Mouse (Mus musculus) gonadal fat pad, adult 2 months (tissue): ENCODE results near the gene Usp39. TPM values are rescaled to one million over a fixed set of nuclear protein-coding genes. Genes with fewer than 3 reads are reported as not detected.
A peak's percentile ranks its signal among the peaks of the same experiment; 100 is the strongest.

ENCODE experiments used
- DNase-seq: peaks from one replicate; pipeline ENCODE4 v3.0.0-alpha.2; 2012; ENCODE audit warnings: low read depth
- polyA plus RNA-seq: library from polyadenylated mRNA; depleted of rRNA; stranded (reverse); fragments of >200 nt; gene quantifications from 2 replicates; pipeline ENCODE4 v1.2.3, GENCODE M21; 2012

The Usp39 gene
- polyA plus RNA-seq, 1 experiment: 26.5 TPM

- DNase-seq: no peak
These were observed 26.6 kb upstream of the Usp39 start for GRCm38 (mm10) chr6:72371571-72371970.

GRCm38 (mm10) chr6:72371147-72371546 lies 26.2 kb upstream of the Usp39 start:
- DNase-seq: no peak

GRCm38 (mm10) chr6:72370091-72370490 lies 25.1 kb upstream of the Usp39 start:
- no peak for DNase-seq

GRCm38 (mm10) chr6:72369557-72369956 lies 24.6 kb upstream of the Usp39 start:
- DNase-seq: no peak

DNA sequence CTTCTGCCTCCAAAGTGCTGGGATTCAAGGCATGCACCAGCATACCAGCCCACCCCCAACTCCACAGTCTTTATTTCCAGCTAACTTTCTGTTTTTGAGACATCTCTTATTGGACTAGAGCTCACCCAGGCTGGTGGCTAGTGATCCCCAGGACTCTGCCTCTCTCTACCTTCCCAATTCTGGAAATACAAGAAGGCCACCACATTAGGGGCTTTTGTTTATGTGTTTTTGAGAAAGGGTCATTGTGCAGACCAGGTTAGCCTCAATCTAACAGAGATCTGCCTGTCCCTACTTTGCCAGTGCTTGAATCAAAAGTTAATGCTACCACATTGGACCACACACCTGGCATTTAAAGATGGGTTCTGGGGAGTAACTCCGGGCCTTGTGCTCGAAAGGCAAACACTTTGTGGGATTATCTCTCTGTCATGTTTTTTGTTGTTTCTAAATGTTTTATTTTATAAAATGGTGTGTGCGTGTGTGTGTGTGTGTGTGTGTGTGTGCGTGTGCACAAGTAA lies 22.5 kb upstream of the Usp39 start:
- no peak for DNase-seq

GRCm38 (mm10) chr6:72366844-72367443 lies 22.0 kb upstream of the Usp39 start, which contains the start of gene Rnf181:
Gene Rnf181 (minus strand): TSS chr6:72366956.
- DNase-seq: no peak

DNA sequence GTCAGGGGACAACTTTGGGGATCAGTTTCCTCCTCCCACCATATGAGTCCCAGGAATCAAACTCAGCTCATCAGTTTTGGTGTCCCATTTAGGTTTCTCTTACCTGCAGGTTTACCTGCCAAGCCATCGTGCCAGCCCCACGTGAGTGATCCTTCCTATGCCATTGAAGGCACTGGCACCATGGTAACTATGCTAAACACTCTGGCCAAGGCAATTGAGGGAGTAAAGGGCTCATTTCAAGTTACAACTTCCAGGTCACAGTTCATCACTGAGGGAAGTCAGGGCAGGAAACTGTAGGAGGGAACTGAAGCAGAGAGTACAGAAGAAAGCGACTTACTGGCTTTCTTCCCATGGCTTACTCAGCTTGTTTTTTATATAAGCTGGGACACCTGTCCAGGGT lies 21.3 kb upstream of the Usp39 start:
- no peak for DNase-seq

- DNase-seq: no peak
These were observed 20.0 kb upstream of the Usp39 start for GRCm38 (mm10) chr6:72364985-72365384.

- DNase-seq: no peak
These were observed 19.0 kb upstream of the Usp39 start for GRCm38 (mm10) chr6:72364009-72364408.

- DNase-seq: peak; percentile 91
These were observed 17.4 kb upstream of the Usp39 start for GRCm38 (mm10) chr6:72362132-72363028.

GRCm38 (mm10) chr6:72361121-72361551 lies 16.2 kb upstream of the Usp39 start:
- no peak for DNase-seq

DNA sequence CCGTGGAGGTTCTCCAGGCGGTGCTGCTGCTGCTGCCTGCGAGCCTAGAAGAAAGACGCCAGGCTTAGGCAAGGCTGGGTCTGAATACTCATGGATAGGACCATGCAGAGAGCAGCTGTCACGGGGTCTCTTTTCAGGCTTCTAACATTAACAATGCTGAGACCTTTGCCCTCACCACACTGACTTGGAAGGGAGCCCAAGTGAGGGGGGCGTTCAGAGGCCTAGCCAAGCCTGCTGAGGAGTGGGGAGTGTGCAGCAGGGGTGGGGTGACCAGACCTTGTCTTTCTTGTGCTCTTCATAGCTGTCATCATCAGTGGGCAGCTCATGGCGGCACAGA lies 15.6 kb upstream of the Usp39 start:
- DNase-seq: no peak

DNA sequence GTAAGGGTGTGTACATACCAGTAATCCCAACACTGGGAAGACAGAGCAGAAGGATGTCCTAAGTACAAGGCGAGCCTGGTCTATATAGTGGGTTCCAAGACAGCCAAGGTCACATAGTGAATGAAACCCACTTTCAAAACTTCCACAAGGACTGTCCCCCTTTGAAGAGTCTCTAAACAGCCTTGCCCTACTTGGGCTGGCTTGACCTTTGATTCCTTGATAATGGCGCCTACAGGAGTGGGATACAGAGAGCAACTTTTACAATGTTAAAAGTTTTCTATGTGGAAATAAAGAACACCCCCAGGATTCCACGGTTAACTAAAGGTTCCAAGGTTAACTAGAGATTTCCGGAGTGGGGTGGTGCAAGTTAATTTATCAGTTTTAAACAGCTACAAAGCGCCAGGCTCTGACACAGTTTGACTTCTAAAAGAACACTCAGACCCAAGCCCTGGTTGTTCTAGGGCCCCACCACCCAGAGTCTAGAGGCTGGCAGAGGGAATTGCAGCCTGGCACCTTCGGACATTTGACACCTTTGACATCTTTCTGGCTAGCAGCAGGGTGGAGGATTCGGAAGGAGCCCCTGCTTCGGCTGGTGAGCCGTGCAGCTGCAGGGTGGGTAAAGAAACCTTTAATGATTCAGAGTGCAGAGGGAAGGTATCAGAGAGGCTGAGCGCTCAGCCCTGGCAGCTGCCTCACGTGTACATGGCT lies 15.1 kb upstream of the Usp39 start:
- DNase-seq: no peak

- DNase-seq: no peak
These were observed 14.4 kb upstream of the Usp39 start for GRCm38 (mm10) chr6:72359343-72359742.

- no peak for DNase-seq
These were observed 13.2 kb upstream of the Usp39 start for GRCm38 (mm10) chr6:72358086-72358764.

GRCm38 (mm10) chr6:72357164-72358079 lies 12.4 kb upstream of the Usp39 start:
- no peak for DNase-seq

GRCm38 (mm10) chr6:72356001-72356532 lies 11.1 kb upstream of the Usp39 start:
- no peak for DNase-seq

DNA sequence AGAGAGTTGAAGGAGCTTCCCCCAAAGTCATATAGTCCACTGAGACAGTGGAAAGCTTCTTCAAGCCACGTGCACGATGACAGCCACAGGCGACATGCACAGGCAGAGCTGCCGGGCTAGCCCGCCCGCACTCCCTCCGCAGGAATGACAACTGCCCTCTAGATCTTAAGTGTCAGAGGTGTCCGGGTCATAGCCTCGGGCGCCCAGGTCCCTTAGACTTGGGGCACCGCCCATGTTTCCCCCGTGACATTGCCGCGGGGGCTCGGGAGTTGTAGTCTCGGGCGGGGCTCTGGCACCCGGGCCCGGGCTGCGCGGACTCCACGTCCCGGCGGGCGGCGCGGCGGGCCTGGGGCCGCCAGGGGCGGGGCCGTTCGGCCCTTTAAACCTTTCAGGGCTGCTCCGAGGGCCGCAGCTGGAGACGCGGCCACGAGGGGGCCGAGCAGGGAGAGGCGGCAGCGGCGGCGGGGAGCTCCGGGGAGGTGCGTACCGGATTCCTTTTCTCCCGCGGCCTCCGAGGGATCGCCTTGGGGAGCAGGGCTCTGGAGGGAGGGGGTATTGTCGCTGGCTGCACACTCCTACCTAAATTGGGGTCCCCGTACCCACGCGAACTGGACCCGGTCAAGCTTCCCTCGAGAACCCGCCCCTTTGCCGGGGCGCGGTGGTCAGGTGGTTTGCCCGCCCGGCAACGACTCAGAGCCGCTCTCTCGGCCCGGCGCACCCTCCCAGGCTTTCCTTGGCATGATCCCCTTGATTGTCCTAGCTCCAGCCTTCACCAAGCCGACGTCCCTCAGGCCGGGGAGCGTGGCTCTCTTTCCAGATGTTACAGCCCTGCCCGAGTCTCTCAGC lies 10.3 kb upstream of the Usp39 start, which contains the start of gene Tmem150a:
Gene Tmem150a, plus strand, starts transcription at position 382 of the 846 bp plus-strand sequence.
- DNase-seq: no peak

DNA sequence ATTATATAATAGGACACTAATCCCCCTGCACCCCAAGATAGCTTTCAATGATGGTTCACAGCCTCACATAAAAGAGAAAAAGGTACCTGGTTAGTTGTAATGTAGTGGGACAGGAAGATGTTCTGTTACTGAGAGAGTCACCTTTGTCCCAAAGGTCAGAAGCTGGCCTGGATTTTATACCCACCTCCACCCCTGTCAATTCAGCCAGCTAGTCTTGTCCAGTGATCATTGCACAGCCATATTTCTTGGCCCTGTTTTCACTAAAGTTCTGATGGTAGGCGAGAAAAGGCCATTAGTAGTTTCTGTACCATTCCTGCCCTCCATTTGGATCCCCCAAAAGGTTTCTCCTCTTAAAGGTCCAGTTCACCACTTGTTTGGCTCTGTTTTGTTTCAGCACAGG lies 9.0 kb upstream of the Usp39 start:
- no peak for DNase-seq
